Mouse (Mus musculus): Measurements from ENCODE around the gene Il12b. TPM values are rescaled to one million over a fixed set of nuclear protein-coding genes. Genes with fewer than 3 reads are reported as not detected.

Gene Il12b
- not detected for total RNA-seq (2021)
- polyA plus RNA-seq (2012; rRNA removed) = not detected in 2 replicates
- long read RNA-seq, partial matches to known transcripts = 0 of 1 reads
- long read RNA-seq, other reads (novel, unspliced or antisense) = 0 of 1 reads

GRCm38 (mm10) chr11:44399763-44400162 lies at the start of gene Il12b:
TSS of gene Il12b (plus strand) at chr11:44400063.
- no peak for DNase-seq

GRCm38 (mm10) chr11:44354860-44355470 lies 44.9 kb upstream of the Il12b start:
- DNase-seq = no peak

- DNase-seq = no peak
Measured at GRCm38 (mm10) chr11:44356171-44356570, 43.7 kb upstream of the Il12b start.

GRCm38 (mm10) chr11:44364536-44364935 lies 35.3 kb upstream of the Il12b start:
- no peak for DNase-seq

- peak; percentile 4 for DNase-seq
Measured at GRCm38 (mm10) chr11:44367711-44368110, 32.2 kb upstream of the Il12b start.

- DNase-seq = no peak
Measured at GRCm38 (mm10) chr11:44372856-44373255, 27.0 kb upstream of the Il12b start.

GRCm38 (mm10) chr11:44377879-44378278 lies 22.0 kb upstream of the Il12b start:
- no peak for DNase-seq

- DNase-seq = no peak
Measured at GRCm38 (mm10) chr11:44380432-44381051, 19.3 kb upstream of the Il12b start.

GRCm38 (mm10) chr11:44382200-44382599 lies 17.7 kb upstream of the Il12b start:
- no peak for DNase-seq

- DNase-seq = no peak
Measured at GRCm38 (mm10) chr11:44387031-44387430, 12.8 kb upstream of the Il12b start.

- DNase-seq = no peak
Measured at GRCm38 (mm10) chr11:44389993-44390701, 9.7 kb upstream of the Il12b start.

GRCm38 (mm10) chr11:44393101-44393810 lies 6.6 kb upstream of the Il12b start:
- no peak for DNase-seq

GRCm38 (mm10) chr11:44395401-44395800 lies 4.5 kb upstream of the Il12b start:
- no peak for DNase-seq

GRCm38 (mm10) chr11:44397551-44397950 lies 2.3 kb upstream of the Il12b start:
- DNase-seq = no peak

- DNase-seq = no peak
Measured at GRCm38 (mm10) chr11:44398356-44398755, 1.5 kb upstream of the Il12b start.

- DNase-seq = peak; percentile 78
Measured at GRCm38 (mm10) chr11:44398782-44399225, 1.1 kb upstream of the Il12b start.

- DNase-seq = no peak
Measured at GRCm38 (mm10) chr11:44401635-44402548, 2.0 kb downstream of the Il12b start.

- DNase-seq = no peak
Measured at GRCm38 (mm10) chr11:44405113-44405512, 5.2 kb downstream of the Il12b start.

- DNase-seq = no peak
Measured at GRCm38 (mm10) chr11:44405961-44406360, 6.1 kb downstream of the Il12b start.

GRCm38 (mm10) chr11:44406457-44406856 lies 6.6 kb downstream of the Il12b start:
- no peak for DNase-seq

- DNase-seq = no peak
Measured at GRCm38 (mm10) chr11:44408626-44409025, 8.8 kb downstream of the Il12b start.

All from adrenal gland, adult 2 months (tissue).